Mouse (Mus musculus) left cerebral cortex, postnatal 36 days (tissue): ENCODE results near the gene Asb16. TPM values are rescaled to one million over a fixed set of nuclear protein-coding genes. Genes with fewer than 3 reads are reported as not detected.

Source experiments
- DNase-seq, 2 experiments: peaks; one replicate each; pipeline ENCODE4 v3.0.0; 2021 to 2022; ENCODE audit warnings: low spot score in 2 of 2, mixed read lengths in 1 of 2
- intact Hi-C: fragments of 180-260 bp; cut with DNase I; formaldehyde crosslinking; loops from one replicate; pipeline ENCODE4 v1.15.1; 2025
- total RNA-seq, 2 experiments: library from RNA; stranded (reverse); gene quantifications; 2 replicates each; pipeline ENCODE4 v1.2.3; 2021

The Asb16 gene
- total RNA-seq, 2 experiments from 2014 or later = 1.2 to 1.7 TPM

- intact Hi-C loops = no loop called here
- no peak for DNase-seq
Observed at GRCm38 (mm10) chr11:102236022-102236421, 32.5 kb upstream of the Asb16 start.

GRCm38 (mm10) chr11:102240636-102241035, 27.9 kb upstream of the Asb16 start:
- intact Hi-C loops = loop anchor here (5.0 kb wide), 1 partner anchor 38 kb away; no protein-coding TSS in a partner anchor
- DNase-seq = no peak

- no peak for DNase-seq
Observed at GRCm38 (mm10) chr11:102241246-102241645, 27.3 kb upstream of the Asb16 start.

GRCm38 (mm10) chr11:102241874-102242273, 26.7 kb upstream of the Asb16 start:
- intact Hi-C loops = loop anchor here (5.0 kb wide), 1 partner anchor 40 kb away; no protein-coding TSS in a partner anchor
- DNase-seq = no peak

More at GRCm38 (mm10) chr11:102241246-102241645, 27.3 kb upstream of the Asb16 start:
- intact Hi-C loops = loop anchor here (5.0 kb wide), 1 partner anchor 39 kb away; no protein-coding TSS in a partner anchor

- intact Hi-C loops = loop anchor here (1.0 to 5.0 kb wide), 2 partner anchors 15 to 43 kb away; partner anchors contain the start of gene Hdac5
- DNase-seq = peak; percentile 84 to 87
Observed at GRCm38 (mm10) chr11:102244926-102245449, 23.6 kb upstream of the Asb16 start.

- intact Hi-C loops = loop anchor here (1.0 kb wide), 1 partner anchor 15 kb away; the partner anchor contains the start of gene Hdac5
- no peak for DNase-seq
Observed at GRCm38 (mm10) chr11:102245581-102246272, 22.8 kb upstream of the Asb16 start.

GRCm38 (mm10) chr11:102246273-102246635, 22.3 kb upstream of the Asb16 start:
- intact Hi-C loops = no loop called here
- DNase-seq = no peak

- intact Hi-C loops = no loop called here
- DNase-seq = no peak
Observed at GRCm38 (mm10) chr11:102246871-102247270, 21.7 kb upstream of the Asb16 start.

GRCm38 (mm10) chr11:102248630-102249230, 19.8 kb upstream of the Asb16 start, which contains the start of gene BC030867:
Gene BC030867 (plus strand): TSS chr11:102248882.
- intact Hi-C loops = no loop called here

GRCm38 (mm10) chr11:102249351-102250090, 19.0 kb upstream of the Asb16 start:
- no peak for DNase-seq
- intact Hi-C loops = no loop called here

More at GRCm38 (mm10) chr11:102248630-102249230, 19.8 kb upstream of the Asb16 start, which contains the start of gene BC030867:
- peak; percentile 86 to 90 for DNase-seq

GRCm38 (mm10) chr11:102257514-102257913, 11.0 kb upstream of the Asb16 start:
- intact Hi-C loops = no loop called here
- DNase-seq = no peak

GRCm38 (mm10) chr11:102258095-102258494, 10.4 kb upstream of the Asb16 start:
- no peak for DNase-seq
- intact Hi-C loops = no loop called here

GRCm38 (mm10) chr11:102258521-102258920, 10.0 kb upstream of the Asb16 start:
- no peak for DNase-seq
- intact Hi-C loops = no loop called here

- intact Hi-C loops = no loop called here
- no peak for DNase-seq
Observed at GRCm38 (mm10) chr11:102263211-102263610, 5.3 kb upstream of the Asb16 start.

GRCm38 (mm10) chr11:102265816-102266215, 2.7 kb upstream of the Asb16 start:
- intact Hi-C loops = loop anchor here (5.0 kb wide), 1 partner anchor 109 kb away; the partner anchor contains the start of gene Tmem101
- no peak for DNase-seq

GRCm38 (mm10) chr11:102266631-102267355, 1.8 kb upstream of the Asb16 start:
- no peak for DNase-seq
- intact Hi-C loops = loop anchor here (5.0 kb wide), 1 partner anchor 109 kb away; the partner anchor contains the start of gene Tmem101

- peak; percentile 54 to 64 for DNase-seq
- intact Hi-C loops = loop anchor here (5.0 kb wide), 1 partner anchor 110 kb away; the partner anchor contains the start of gene Tmem101
Observed at GRCm38 (mm10) chr11:102267480-102267879, 1.1 kb upstream of the Asb16 start.

GRCm38 (mm10) chr11:102276411-102276915, 7.9 kb downstream of the Asb16 start:
- peak; percentile 24 to 34 for DNase-seq

GRCm38 (mm10) chr11:102277754-102278153, 9.2 kb downstream of the Asb16 start:
- intact Hi-C loops = no loop called here
- DNase-seq = no peak

More at GRCm38 (mm10) chr11:102276411-102276915, 7.9 kb downstream of the Asb16 start:
- intact Hi-C loops = no loop called here
